Mouse (Mus musculus): ENCODE data around the gene Psmc6. TPM values are rescaled to one million over a fixed set of nuclear protein-coding genes. Genes with fewer than 3 reads are reported as not detected.

The Psmc6 gene
- polyA plus RNA-seq, 1 experiment = 7.5 TPM

GRCm38 (mm10) chr14:45389194-45389593, 59.6 kb downstream of the Psmc6 start:
- no peak for TF ChIP-seq GATA1 (IDR thresholded peaks at IDR 0.05; ENCODE audit: low read length)

Other genes starting within 250 kb of the Psmc6 start
- gene Gpr137c, start 110.1 kb upstream of the Psmc6 start, polyA plus RNA-seq (2012) = not detected in 2 replicates
- not detected in 2 replicates for gene Txndc16, start 109.5 kb upstream of the Psmc6 start, polyA plus RNA-seq (2012)
- 9.3 and 17.6 TPM in 2 replicates for gene Ero1l, start 11.0 kb upstream of the Psmc6 start, polyA plus RNA-seq (2012)
- gene Styx, start 21.3 kb downstream of the Psmc6 start, polyA plus RNA-seq (2012) = 118 and 144 TPM in 2 replicates
- 6.0 and 6.4 TPM in 2 replicates for gene Gnpnat1, start 75.1 kb downstream of the Psmc6 start, polyA plus RNA-seq (2012)
- not detected in 2 replicates for gene Fermt2, start 200.3 kb downstream of the Psmc6 start, polyA plus RNA-seq (2012)